Mouse (Mus musculus) heart, embryonic 16.5 days (tissue): ENCODE results near the gene Tcp11. TPM values are rescaled to one million over a fixed set of nuclear protein-coding genes. Genes with fewer than 3 reads are reported as not detected.

Experiments used
- ATAC-seq: fragments of 200-750 bp; cut with Nextera tagmentation; replicated peaks from 2 replicates; pipeline ENCODE4 v1.8.0; 2017; ENCODE audit warnings: moderate number of reproducible peaks; ENCODE audit not compliant: insufficient read depth, low FRiP score; ENCODE audit errors: extremely low read depth
- H3K27ac ChIP-seq: fragments of 300-500 bp; sonication (generic); 2 replicates; pipeline ENCODE4 v1.5.1; 2014; ENCODE audit warnings: mild to moderate bottlenecking, low read length, control low read depth, moderate library complexity
- H3K27me3 ChIP-seq: fragments of 300-500 bp; sonication (generic); 2 replicates; pipeline ENCODE4 v1.6.1; 2014; ENCODE audit warnings: low read length, mixed read lengths; ENCODE audit not compliant: control insufficient read depth, insufficient read depth
- H3K36me3 ChIP-seq: fragments of 300-500 bp; sonication (generic); 2 replicates; pipeline ENCODE4 v1.6.1; 2014; ENCODE audit not compliant: control insufficient read depth, insufficient read depth
- H3K4me1 ChIP-seq: fragments of 300-500 bp; sonication (generic); 2 replicates; pipeline ENCODE4 v1.6.1; 2014; ENCODE audit warnings: low read length, mixed read lengths; ENCODE audit not compliant: control insufficient read depth, insufficient read depth
- H3K4me2 ChIP-seq: fragments of 300-500 bp; sonication (generic); 2 replicates; pipeline ENCODE4 v1.6.1; 2014; ENCODE audit warnings: low read depth, mild to moderate bottlenecking, control low read depth, low read length
- H3K4me3 ChIP-seq: fragments of 300-500 bp; sonication (generic); 2 replicates; pipeline ENCODE4 v1.5.1; 2014; ENCODE audit warnings: mild to moderate bottlenecking, control low read depth, low read length
- H3K9ac ChIP-seq: fragments of 300-500 bp; sonication (generic); 2 replicates; pipeline ENCODE4 v1.6.1; 2014; ENCODE audit warnings: low read length, control low read depth
- H3K9me3 ChIP-seq: fragments of 300-500 bp; sonication (generic); replicated peaks from 2 replicates; pipeline ENCODE4 v1.6.1; 2016; ENCODE audit warnings: low read length; ENCODE audit not compliant: control insufficient read depth
- WGBS: fragments of 180-500 bp; shearing (Covaris S2); extraction: QIAGEN DNeasy Blood & Tissue Kit; methylation state at CpG from one replicate; pipeline ENCODE4 v1.1.7; 2014; 5-methylcytosine and 5-hydroxymethylcytosine counted together
- polyA plus RNA-seq: library from polyadenylated mRNA; unstranded; fragments of >200 nt; fragmentation: Nextera tagmentation; extraction: Ambion mirVana; gene quantifications from 2 replicates; pipeline ENCODE4 v1.2.1, GENCODE M21; 2015

The Tcp11 gene
- polyA plus RNA-seq, 1 experiment from 2014 or later = 0.71 TPM

DNA sequence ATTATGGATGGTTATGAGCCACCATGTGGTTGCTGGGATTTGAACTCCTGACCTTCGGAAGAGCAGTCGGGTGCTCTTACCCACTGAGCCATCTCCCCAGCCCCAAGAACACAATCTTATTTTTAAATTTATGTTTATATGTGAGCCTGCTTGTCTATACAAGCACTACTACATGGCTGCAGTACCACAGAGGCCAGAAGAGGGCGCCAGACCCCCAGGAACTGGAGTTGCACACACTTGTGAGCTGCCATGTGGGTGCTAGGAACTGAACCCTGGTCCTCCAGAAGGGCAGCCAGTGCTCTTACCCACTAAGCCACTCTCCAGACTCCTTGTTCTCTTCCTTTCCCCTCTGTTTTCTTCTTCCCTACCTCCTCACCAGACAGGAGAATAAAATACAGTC is 13.4 kb upstream of the Tcp11 start:
- H3K27ac ChIP-seq = no peak overlapping the region
- peaks cover 6% of the 10 kb centered on the region for H3K9me3 ChIP-seq
- H3K4me3 ChIP-seq = no peak overlapping the region
- no peak overlapping the region for H3K4me2 ChIP-seq
- H3K4me1 ChIP-seq = no peaks in the 10 kb centered on the region
- H3K9ac ChIP-seq = no peak overlapping the region
- no peaks in the 10 kb centered on the region for H3K27me3 ChIP-seq
- ATAC-seq = no peak
- no peaks in the 10 kb centered on the region; the same call in 1 of the 2 replicates for H3K36me3 ChIP-seq
- 77% methylated on average over 3 of the region's 3 CpGs for WGBS

DNA sequence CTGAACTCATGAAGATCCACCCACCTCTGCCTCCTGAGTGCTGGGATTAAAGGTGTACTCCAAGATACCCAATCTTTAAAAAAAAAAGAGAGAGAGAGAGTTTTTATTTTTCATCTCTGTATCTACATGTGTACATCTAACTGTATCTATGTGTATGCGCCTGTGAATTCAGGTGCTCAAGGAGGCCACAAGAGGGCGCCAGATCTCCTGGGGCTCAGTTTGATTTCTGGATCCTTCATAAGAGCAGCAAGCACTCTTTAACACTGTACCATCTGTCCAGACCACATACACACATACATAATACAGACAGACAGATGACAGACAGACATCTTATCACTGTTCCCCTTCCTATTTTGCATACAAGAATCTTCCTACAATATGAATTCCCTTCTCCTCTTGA is 11.9 kb upstream of the Tcp11 start:
- no peak overlapping the region for H3K4me2 ChIP-seq
- H3K9me3 ChIP-seq = peaks cover 6% of the 10 kb centered on the region
- H3K27ac ChIP-seq = no peak overlapping the region
- ATAC-seq = no peak
- H3K9ac ChIP-seq = no peak overlapping the region
- H3K4me3 ChIP-seq = no peak overlapping the region
- H3K4me1 ChIP-seq = no peaks in the 10 kb centered on the region
- 83% methylated on average over 2 of the region's 2 CpGs for WGBS
- H3K36me3 ChIP-seq = no peaks in the 10 kb centered on the region; the same call in 1 of the 2 replicates
- no peaks in the 10 kb centered on the region for H3K27me3 ChIP-seq

DNA sequence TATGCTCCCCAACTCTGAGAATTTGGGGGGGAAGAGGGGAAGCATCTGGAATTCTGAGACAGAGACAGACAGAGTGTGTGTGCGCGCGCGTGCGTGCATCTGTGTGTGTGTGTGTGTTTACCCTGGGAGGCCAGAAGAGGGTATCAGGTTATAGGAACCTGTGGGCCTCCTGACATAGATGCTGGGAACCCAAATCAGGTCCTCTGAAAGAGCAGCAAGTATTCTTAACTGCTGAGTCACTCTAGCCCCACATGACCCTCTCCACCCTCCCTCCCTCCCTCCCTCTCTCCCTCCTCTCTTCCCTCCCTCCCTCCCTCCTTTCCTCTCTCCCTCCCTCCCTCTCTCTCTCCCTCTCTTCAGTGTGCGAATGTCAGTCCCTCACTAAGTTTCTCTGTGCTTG is 8.3 kb upstream of the Tcp11 start:
- H3K27me3 ChIP-seq = no peaks in the 10 kb centered on the region
- H3K27ac ChIP-seq = no peak overlapping the region
- no peak overlapping the region for H3K4me2 ChIP-seq
- no peaks in the 10 kb centered on the region for H3K4me1 ChIP-seq
- peaks cover 3% of the 10 kb centered on the region; the same call in 1 of the 2 replicates for H3K9me3 ChIP-seq
- H3K36me3 ChIP-seq = no peaks in the 10 kb centered on the region
- no peak overlapping the region for H3K9ac ChIP-seq
- no peak overlapping the region for H3K4me3 ChIP-seq
- 97% methylated on average over 6 of the region's 6 CpGs for WGBS
- ATAC-seq = no peak

DNA sequence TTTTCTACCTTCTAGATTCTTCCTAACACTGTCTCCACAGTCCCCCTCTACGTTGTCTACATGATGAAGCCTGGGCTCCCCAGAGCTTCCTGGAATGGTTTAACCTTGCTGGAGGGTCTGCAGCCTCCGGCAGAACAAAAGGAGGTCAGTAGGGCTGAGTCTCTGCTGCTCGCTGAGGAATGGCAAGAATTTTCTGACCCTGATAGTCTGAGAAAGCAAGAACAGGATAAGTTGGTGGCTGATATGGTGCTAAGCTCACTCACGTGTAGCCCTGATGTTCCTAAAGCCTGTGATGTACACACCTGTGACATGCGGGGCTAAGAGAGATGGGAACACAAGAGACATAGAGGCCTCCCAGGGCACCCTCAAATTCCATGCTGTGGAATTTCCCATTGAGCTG is 7.0 kb upstream of the Tcp11 start:
- Histone ChIP-seq H3K4me2 (0 out of 2 replicates have a peak overlapping the region, but pooled peaks have one; percentile 2), H3K9me3 (peaks cover 3% of the 10 kb centered on the region; the same call in 1 of the 2 replicates), H3K27me3 (0 out of 2 replicates have a peak, but pooled peaks cover 3% of the 10 kb centered on the region), H3K27ac (no peak overlapping the region), H3K9ac (no peak overlapping the region), H3K36me3 (no peaks in the 10 kb centered on the region), H3K4me3 (no peak overlapping the region), H3K4me1 (no peaks in the 10 kb centered on the region)
- 15% methylated on average over 5 of the region's 5 CpGs for WGBS
- 0 out of 2 replicates have a peak, but pooled peaks have one; percentile 26 for ATAC-seq

DNA sequence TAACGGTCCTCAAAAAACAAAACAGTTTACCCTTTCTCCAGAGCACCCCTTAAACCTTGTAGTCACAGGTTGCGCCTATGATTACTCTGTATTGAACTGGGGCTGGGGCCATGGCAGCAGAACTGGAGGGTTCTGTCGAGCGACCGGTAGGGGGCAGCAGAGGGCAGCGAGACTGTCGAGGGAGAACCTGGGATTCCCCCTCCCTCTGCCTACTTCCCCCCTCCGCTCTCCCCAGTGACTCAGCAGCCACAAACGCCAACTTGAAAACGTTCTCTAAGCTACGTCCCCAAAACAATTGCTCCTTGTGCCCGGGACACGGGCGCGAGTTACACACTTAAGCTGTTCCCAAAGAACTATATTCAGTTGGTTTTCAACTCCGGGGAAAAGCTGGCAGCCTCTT is 4.5 kb upstream of the Tcp11 start:
- H3K4me1 ChIP-seq = no peaks in the 10 kb centered on the region
- no peaks in the 10 kb centered on the region for H3K36me3 ChIP-seq
- H3K4me3 ChIP-seq = 0 out of 2 replicates have a peak overlapping the region, but pooled peaks have one; percentile 26
- 0 out of 2 replicates have a peak, but pooled peaks cover 3% of the 10 kb centered on the region for H3K27me3 ChIP-seq
- no peaks in the 10 kb centered on the region for H3K9me3 ChIP-seq
- no peak overlapping the region for H3K27ac ChIP-seq
- H3K4me2 ChIP-seq = peak overlapping the region; percentile 62
- peak overlapping the region; percentile 63 for H3K9ac ChIP-seq
- peak; percentile 70 for ATAC-seq
- WGBS = 1% methylated on average over 16 of the region's 16 CpGs

DNA sequence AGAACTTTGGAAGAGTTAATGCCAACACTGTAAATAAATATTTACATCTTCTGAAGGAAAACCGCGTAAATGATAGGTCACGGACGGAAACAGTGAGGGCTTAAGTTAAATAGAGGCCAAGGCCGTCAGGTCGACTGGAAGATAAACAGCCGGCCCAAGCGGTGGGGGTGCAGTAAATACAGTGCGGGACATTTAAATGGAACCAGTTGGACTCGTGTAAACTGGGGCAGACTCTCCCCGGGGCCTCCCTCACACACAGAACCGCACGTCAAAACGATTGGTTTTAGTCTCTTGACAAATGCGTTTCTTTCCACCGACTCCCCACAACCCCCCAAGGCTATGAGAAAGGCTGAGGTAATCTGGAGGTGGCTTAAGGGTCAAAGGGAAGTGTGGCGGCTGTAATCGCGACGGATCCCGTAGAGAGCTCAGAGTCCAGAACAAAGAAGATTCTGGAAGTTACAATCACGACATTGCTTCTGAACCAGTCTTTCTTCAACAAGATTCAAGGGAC is 4.0 kb upstream of the Tcp11 start:
- ATAC-seq = no peak
- 0 out of 2 replicates have a peak, but pooled peaks cover 3% of the 10 kb centered on the region for H3K27me3 ChIP-seq
- H3K4me3 ChIP-seq = no peak overlapping the region
- no peaks in the 10 kb centered on the region for H3K9me3 ChIP-seq
- no peaks in the 10 kb centered on the region for H3K4me1 ChIP-seq
- 36% methylated on average over 22 of the region's 22 CpGs for WGBS
- H3K27ac ChIP-seq = no peak overlapping the region
- H3K36me3 ChIP-seq = no peaks in the 10 kb centered on the region
- no peak overlapping the region for H3K9ac ChIP-seq
- no peak overlapping the region for H3K4me2 ChIP-seq

DNA sequence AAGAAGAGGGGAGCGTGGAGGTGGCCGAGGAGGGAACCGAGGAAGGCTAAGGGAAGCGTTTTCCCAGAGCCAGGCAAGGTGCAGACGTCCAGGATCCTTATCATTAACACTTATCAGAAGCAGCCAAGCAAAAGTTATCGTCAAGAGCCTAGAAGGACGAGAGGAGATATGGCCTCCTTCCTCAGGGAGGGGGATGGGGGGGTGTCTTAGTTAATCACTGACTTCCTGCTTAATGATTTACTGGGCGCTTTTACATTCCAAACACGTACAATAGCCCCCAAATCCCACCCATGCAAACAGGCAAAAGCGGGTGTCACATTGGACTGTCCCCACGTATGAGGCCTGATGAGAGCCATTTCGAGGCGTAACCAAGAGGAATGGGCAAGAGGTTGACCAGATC is 2.4 kb upstream of the Tcp11 start:
- H3K4me2 ChIP-seq = no peak overlapping the region
- 41% methylated on average over 13 of the region's 13 CpGs for WGBS
- no peak for ATAC-seq
- H3K9me3 ChIP-seq = no peaks in the 10 kb centered on the region
- H3K9ac ChIP-seq = no peak overlapping the region
- H3K4me1 ChIP-seq = no peaks in the 10 kb centered on the region
- 0 out of 2 replicates have a peak, but pooled peaks cover 3% of the 10 kb centered on the region for H3K27me3 ChIP-seq
- H3K36me3 ChIP-seq = no peaks in the 10 kb centered on the region
- H3K4me3 ChIP-seq = no peak overlapping the region
- H3K27ac ChIP-seq = no peak overlapping the region

DNA sequence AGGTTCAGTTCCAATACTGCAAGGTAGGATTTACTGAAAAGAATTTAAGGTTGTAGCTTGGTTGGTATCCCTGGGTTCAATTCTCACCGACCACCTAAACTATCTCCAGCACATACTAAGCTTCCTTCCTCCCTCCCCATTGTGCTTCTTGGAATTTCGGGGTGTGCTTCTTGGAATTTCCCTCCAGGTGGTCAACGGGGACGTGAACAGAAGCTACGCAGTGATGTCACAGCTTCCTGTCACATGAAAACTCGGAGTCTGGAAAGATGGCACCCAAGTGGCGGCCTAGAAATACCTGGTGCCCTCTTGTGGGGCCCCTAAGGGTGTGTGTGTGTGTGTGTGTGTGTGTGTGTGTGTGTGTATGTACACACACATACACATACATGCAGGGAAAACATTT is 1.4 kb upstream of the Tcp11 start:
- H3K4me1 ChIP-seq = no peaks in the 10 kb centered on the region

DNA sequence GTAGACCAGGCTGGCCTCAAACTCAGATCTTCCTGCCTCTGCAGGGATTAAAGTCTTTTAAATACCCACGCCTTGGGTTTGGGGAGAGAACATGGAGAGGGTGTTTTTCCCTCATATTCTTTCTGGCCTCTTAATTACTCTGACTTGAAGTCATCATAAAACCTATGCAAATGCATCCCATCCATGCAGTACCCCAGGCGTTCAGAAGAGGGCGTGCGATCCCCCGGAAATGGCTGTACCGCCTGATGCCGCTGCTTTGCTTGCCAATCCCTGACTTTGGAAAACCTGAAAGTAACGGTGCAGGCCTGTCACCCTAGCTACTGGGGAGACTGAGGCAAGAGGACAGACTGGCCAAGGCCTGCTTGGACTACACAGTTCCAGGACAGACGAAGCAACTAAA is 946 bp upstream of the Tcp11 start:
- 0 out of 2 replicates have a peak, but pooled peaks cover 3% of the 10 kb centered on the region for H3K27me3 ChIP-seq
- H3K27ac ChIP-seq = no peak overlapping the region
- no peak for ATAC-seq
- no peak overlapping the region for H3K9ac ChIP-seq
- H3K36me3 ChIP-seq = no peaks in the 10 kb centered on the region
- no peaks in the 10 kb centered on the region for H3K9me3 ChIP-seq
- H3K4me2 ChIP-seq = no peak overlapping the region
- no peaks in the 10 kb centered on the region for H3K4me1 ChIP-seq
- WGBS = 62% methylated on average over 9 of the region's 9 CpGs
- no peak overlapping the region for H3K4me3 ChIP-seq

More for the DNA sequence above, 1.4 kb upstream of the Tcp11 start:
- no peak overlapping the region for H3K9ac ChIP-seq
- no peaks in the 10 kb centered on the region for H3K9me3 ChIP-seq
- ATAC-seq = no peak
- 0 out of 2 replicates have a peak, but pooled peaks cover 3% of the 10 kb centered on the region for H3K27me3 ChIP-seq
- WGBS = 87% methylated on average over 7 of the region's 7 CpGs
- H3K36me3 ChIP-seq = no peaks in the 10 kb centered on the region
- H3K4me3 ChIP-seq = no peak overlapping the region
- H3K27ac ChIP-seq = no peak overlapping the region
- H3K4me2 ChIP-seq = no peak overlapping the region
